Mouse (Mus musculus) ES-Bruce4 (cell line): ENCODE results near the gene Sfxn5. TPM values are rescaled to one million over a fixed set of nuclear protein-coding genes. Genes with fewer than 3 reads are reported as not detected.

Experiments
- H3K27ac ChIP-seq: 2 replicates; pipeline ENCODE4 v1.5.1; 2012; ENCODE audit warnings: low read length, inconsistent platforms; ENCODE audit not compliant: insufficient read depth
- H3K27me3 ChIP-seq: 2 replicates; pipeline ENCODE4 v1.6.1; 2012; ENCODE audit warnings: mild to moderate bottlenecking, low read length, inconsistent platforms; ENCODE audit not compliant: control insufficient read depth, poor library complexity, insufficient read depth, severe bottlenecking
- H3K36me3 ChIP-seq: 2 replicates; pipeline ENCODE4 v1.6.1; 2012; ENCODE audit warnings: inconsistent platforms, mild to moderate bottlenecking, low read length, moderate library complexity; ENCODE audit not compliant: control insufficient read depth, poor library complexity, insufficient read depth, severe bottlenecking
- H3K4me1 ChIP-seq: one replicate; pipeline ENCODE4 v1.8.1; 2011; ENCODE audit warnings: low read length; ENCODE audit not compliant: control insufficient read depth, insufficient read depth
- H3K4me3 ChIP-seq: 2 replicates; pipeline ENCODE4 v1.5.1; 2011; ENCODE audit warnings: low read depth, mild to moderate bottlenecking, low read length
- H3K9ac ChIP-seq: 2 replicates; pipeline ENCODE4 v1.6.1; 2012; ENCODE audit warnings: low read depth, mild to moderate bottlenecking, inconsistent platforms; ENCODE audit not compliant: poor library complexity, severe bottlenecking
- H3K9me3 ChIP-seq: replicated peaks from 2 replicates; pipeline ENCODE4 v1.6.1; 2012; ENCODE audit warnings: mild to moderate bottlenecking, low read length, inconsistent platforms; ENCODE audit not compliant: control insufficient read depth, poor library complexity, insufficient read depth, severe bottlenecking
- CTCF ChIP-seq: IDR thresholded peaks from one replicate; pipeline ENCODE4 v1.8.1; 2011; ENCODE audit warnings: low read depth, low read length
- EP300 ChIP-seq: IDR thresholded peaks from 2 replicates; pipeline ENCODE4 v1.6.1; 2011; ENCODE audit warnings: low read depth, low read length; ENCODE audit not compliant: insufficient read depth
- POLR2A ChIP-seq: IDR thresholded peaks from one replicate; pipeline ENCODE4 v1.8.1; 2011; ENCODE audit warnings: low read length; ENCODE audit not compliant: insufficient read depth
- polyA plus RNA-seq: library from polyadenylated mRNA; stranded (reverse); fragments of >200 nt; gene quantifications from 2 replicates; pipeline ENCODE4 v1.2.4, GENCODE M21; 2011; ENCODE audit warnings: low read depth; ENCODE audit not compliant: missing spikeins, insufficient read depth, insufficient read length

Sfxn5 gene
- polyA plus RNA-seq, 1 experiment: 6.0 TPM

DNA sequence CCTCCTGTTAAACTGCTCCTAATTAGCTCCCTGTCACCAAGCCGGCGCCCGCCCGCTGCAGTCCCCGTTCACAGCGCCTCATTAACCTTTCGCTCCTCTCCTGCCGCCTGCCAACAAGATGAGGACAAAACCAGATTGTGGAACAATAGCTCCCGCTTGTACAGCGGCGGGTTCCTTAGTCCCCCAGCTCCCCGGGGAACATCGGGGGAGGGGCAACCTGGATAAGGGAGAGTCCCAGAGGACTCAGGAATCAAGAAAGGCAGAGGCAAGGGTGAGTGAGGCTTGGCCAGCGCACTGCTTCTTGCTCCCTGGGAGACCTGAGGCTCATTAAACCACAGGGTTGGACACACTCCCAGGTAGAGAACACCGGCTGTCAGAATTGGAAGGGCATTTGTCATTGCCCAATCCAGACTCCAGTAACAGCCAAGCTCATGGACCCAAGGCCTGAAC is 108.8 kb downstream of the Sfxn5 start:
- Histone ChIP-seq H3K27ac (no peak overlapping the region), H3K4me1 (peaks cover 4% of the 10 kb centered on the region), H3K27me3 (no peaks in the 10 kb centered on the region)

DNA sequence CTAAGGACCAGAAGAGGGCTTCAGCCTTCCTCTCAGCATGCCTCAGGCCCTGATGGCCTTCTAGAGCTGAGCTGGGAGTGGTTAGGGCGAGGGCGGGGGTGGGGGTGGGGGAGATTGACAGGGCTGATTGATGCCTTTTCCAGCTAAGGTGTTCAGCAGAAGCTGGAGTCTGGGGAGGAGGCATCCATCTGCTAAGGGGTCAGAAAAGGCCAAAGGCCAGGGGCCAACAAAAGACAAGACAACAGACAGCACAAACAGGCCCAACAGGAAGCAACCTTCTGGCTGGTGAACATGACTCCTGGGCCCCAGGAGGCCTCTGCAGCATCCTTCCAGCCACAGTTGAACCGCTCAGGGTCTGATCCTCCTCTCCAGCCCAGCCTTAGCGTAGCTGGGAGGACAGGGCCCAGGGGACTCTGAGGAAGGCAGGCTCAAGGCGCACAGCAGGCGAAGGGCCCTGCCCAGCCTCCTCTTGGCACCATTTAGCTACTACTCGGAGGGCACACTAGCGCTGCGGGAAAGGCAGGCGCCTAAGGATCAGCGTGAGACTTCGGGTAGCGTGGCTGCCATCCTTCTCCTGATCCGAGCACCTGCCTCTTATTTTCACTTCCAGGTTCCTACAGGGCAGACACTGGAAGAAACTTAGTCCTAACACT is 109.6 kb downstream of the Sfxn5 start:
- H3K4me1 ChIP-seq: peaks cover 4% of the 10 kb centered on the region
- TF ChIP-seq CTCF (no peak), EP300 (peak; percentile 68; the same call in 1 of the 2 replicates)
- H3K27ac ChIP-seq: no peak overlapping the region

More for the DNA sequence above, 108.8 kb downstream of the Sfxn5 start:
- Histone ChIP-seq H3K36me3 (no peaks in the 10 kb centered on the region), H3K9me3 (no peaks in the 10 kb centered on the region), H3K4me3 (no peak overlapping the region), H3K9ac (no peak overlapping the region)
- TF ChIP-seq POLR2A: no peak
- peak; percentile 61; the same call in 1 of the 2 replicates for TF ChIP-seq EP300
- TF ChIP-seq CTCF: no peak

DNA sequence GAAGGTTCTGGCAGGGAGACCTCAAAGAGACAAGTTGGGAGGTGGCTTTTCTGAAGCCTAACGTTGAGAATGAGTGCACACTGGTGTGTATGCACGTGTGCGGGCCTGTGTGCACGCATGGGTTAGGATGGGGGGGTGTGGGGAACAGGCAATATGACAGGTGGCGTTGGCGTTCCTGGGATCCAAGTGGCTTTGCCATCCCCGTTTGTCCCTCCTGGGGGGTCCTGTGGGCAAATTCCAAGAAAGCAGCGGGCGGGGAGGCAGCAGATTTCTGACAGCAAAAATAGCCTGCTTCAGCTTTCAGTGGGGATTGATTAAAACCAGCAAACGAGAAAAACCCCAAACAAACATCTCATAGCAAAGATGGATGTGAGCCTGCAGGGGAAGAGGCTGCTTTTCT is 110.7 kb downstream of the Sfxn5 start:
- Histone ChIP-seq H3K4me3 (no peak overlapping the region), H3K9ac (no peak overlapping the region), H3K36me3 (no peaks in the 10 kb centered on the region), H3K4me1 (peaks cover 4% of the 10 kb centered on the region), H3K27ac (no peak overlapping the region), H3K27me3 (no peaks in the 10 kb centered on the region), H3K9me3 (no peaks in the 10 kb centered on the region)
- no peak for TF ChIP-seq POLR2A
- TF ChIP-seq EP300: no peak
- no peak for TF ChIP-seq CTCF

More for the DNA sequence above, 109.6 kb downstream of the Sfxn5 start:
- H3K27me3 ChIP-seq: no peaks in the 10 kb centered on the region
- H3K4me3 ChIP-seq: no peak overlapping the region
- H3K9ac ChIP-seq: no peak overlapping the region
- no peaks in the 10 kb centered on the region for H3K9me3 ChIP-seq
- no peaks in the 10 kb centered on the region for H3K36me3 ChIP-seq

DNA sequence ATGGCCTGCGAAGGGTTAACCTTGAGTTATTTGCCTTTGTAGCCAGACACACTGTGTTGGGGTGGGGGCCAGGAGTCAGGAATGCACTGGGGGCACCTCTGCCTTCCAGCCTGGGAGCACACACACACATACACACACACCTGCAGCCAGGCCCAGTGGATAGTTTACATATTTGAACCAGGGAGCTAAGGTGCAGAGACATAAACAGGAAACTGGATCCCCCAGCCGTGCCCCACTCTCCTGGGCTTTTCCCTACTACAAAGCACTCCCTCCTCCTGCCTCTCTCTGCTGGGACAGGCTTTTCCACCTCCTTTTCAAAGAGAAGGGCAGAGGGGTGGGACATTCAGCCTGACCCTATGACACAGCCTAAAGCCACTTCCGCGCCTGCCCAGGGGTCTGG is 112.3 kb downstream of the Sfxn5 start:
- H3K4me1 ChIP-seq: peaks cover 2% of the 10 kb centered on the region

DNA sequence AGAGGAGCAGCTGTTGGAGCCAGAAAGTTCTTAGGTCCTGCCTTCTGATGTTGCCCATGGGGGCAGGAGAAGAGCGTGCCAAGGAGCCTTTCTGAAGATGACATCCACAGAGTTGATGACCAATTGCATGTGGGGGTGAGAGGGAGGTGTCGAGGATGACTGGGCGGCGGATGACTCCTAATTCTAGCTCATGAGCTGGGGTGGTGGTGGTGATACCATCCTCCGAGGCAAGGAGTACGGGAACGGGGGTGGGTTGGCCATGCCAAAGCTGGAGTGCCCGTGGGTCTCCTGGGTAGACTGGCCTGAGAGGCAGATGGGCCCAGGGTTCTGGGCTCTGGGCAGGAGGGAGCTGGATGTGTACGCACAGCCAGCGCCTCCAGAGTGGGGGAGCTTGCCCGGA is 113.5 kb downstream of the Sfxn5 start:
- no peaks in the 10 kb centered on the region for H3K36me3 ChIP-seq
- H3K9ac ChIP-seq: no peak overlapping the region
- no peaks in the 10 kb centered on the region for H3K9me3 ChIP-seq
- no peak overlapping the region for H3K27ac ChIP-seq
- no peaks in the 10 kb centered on the region for H3K4me1 ChIP-seq
- no peaks in the 10 kb centered on the region for H3K27me3 ChIP-seq
- H3K4me3 ChIP-seq: no peak overlapping the region
- TF ChIP-seq POLR2A (no peak), EP300 (no peak), CTCF (no peak)

More for the DNA sequence above, 112.3 kb downstream of the Sfxn5 start:
- Histone ChIP-seq H3K9ac (no peak overlapping the region), H3K36me3 (no peaks in the 10 kb centered on the region), H3K9me3 (no peaks in the 10 kb centered on the region), H3K27ac (no peak overlapping the region), H3K27me3 (no peaks in the 10 kb centered on the region), H3K4me3 (no peak overlapping the region)
- TF ChIP-seq CTCF (no peak), POLR2A (no peak), EP300 (no peak)

DNA sequence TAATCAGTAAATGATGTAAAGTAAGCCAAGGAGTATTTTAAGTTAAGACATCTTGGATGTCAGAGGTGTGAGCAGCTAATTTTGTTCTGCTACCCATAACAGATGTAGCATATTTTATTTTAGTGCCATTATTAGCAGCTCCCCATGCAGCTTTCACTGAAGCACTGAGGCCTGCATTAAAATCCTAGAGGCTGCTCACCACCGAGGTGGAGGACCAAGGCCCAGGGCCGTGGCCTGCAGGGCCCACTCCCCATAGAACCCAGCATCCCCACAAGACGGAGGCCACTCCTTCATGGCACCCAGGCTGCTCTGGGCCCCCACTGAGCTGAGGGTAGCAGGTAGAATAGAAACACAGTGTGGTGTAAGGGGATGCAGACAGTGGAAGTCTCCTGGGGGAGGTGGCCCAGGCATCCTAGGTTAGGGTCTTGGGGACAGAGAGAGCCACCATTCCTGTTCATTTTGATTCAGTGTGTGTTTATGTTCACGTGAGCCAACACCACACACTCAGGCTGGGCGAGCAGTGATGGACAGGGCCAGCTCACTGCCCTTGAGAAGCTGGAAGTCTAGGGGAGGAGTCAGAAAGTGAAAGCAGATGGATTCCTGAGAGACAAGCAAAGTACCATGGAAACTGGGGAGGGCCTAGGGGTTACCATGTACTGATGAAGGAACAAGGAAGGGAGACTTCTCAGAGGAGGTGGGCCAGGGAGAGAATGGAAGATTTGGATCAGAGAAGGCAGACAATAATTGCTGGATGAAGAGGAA is 114.4 kb downstream of the Sfxn5 start:
- Histone ChIP-seq H3K4me1 (no peaks in the 10 kb centered on the region), H3K4me3 (no peak overlapping the region), H3K27me3 (no peaks in the 10 kb centered on the region), H3K27ac (no peak overlapping the region), H3K9ac (no peak overlapping the region), H3K36me3 (no peaks in the 10 kb centered on the region), H3K9me3 (no peaks in the 10 kb centered on the region)
- TF ChIP-seq POLR2A (no peak), EP300 (no peak), CTCF (no peak)
